Mouse (Mus musculus): ENCODE measurements at regions not wholly inside any gene's neighbourhood (a gene's known extent, or its start where the extent isn't known, plus 50 kb on each side); places are given as distances from the start of the nearest gene placed in this dataset.

DNA sequence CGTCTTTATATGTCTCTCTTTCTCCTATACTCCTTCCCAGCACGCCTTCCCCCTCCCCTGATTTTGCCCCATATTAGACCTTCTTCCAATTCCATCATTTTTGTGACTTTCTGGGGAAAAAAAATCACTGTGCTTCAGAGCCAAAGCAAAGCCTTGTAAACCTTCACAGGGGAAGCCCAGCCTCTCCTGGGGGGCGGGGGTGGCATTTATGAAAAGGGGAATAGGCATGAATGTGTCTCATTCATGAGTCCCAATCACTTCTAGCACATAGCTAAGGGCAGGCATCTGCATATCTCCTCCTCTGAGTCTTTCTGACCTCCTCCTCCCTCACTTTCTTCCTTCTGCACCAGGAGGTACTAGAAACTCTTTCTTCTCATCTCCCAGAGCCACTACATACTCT lies 149.8 kb downstream of the Adamts15 start:
- TF ChIP-seq CTCF (IDR thresholded peaks at IDR 0.05; ENCODE audit: insufficient read depth, low read depth, low read length): no peak
- no peak for TF ChIP-seq POLR2A (IDR thresholded peaks at IDR 0.05; ENCODE audit: insufficient read depth, low read depth, low read length)

Measured in olfactory bulb, adult 2 months (tissue).